Mouse (Mus musculus) right cerebral cortex, postnatal 4 days (tissue): ENCODE results near the gene B3gat2.

ENCODE experiments used
- DNase-seq: peaks from one replicate; pipeline ENCODE4 v3.0.0-alpha.2; 2022

Gene B3gat2

GRCm38 (mm10) chr1:23836630-23837029 lies 75.1 kb downstream of the B3gat2 start:
- no peak for DNase-seq

DNA sequence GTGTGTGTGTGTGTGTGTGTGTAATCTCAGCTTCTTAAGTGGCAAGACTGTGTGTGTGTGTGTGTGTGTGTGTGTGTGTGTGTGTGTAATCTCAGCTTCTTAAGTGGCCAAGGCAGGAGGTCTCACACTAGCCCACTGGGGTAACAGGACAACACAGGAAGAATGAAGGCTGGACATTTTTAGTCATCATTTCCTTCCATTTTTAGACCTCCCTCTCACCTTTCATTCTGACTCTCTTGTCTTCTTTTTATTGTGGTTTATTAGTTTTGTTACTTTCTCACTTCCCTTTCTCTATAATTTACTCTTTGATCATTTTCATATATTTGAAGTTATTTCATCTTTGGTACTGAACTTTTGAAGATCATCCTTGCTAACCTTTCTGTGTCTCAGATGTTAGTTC lies 79.4 kb downstream of the B3gat2 start:
- DNase-seq = no peak

GRCm38 (mm10) chr1:23842629-23843028 lies 81.1 kb downstream of the B3gat2 start:
- no peak for DNase-seq

DNA sequence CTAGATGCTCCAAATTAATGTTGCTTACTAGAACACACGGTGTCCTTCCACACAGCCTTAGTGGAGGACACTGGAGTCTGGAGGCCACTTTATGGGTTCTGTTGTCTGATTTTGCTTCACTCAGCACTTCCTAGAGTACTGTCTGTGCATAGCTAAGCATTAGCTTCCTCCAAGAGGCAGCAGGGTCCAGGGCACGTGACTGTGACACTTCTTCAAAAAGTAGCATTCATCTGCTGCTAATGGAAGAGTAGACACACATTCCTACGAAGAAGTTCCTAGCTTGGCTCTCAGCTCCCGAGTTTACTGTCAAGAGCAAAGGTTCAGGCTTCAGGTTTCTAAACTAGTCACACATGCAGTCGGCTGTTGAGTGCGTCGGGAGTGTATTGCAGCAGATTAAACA lies 82.2 kb downstream of the B3gat2 start:
- no peak for DNase-seq

GRCm38 (mm10) chr1:23845007-23845406 lies 83.5 kb downstream of the B3gat2 start:
- DNase-seq = no peak

GRCm38 (mm10) chr1:23846044-23846680 lies 84.6 kb downstream of the B3gat2 start:
- peak; percentile 47 for DNase-seq

DNA sequence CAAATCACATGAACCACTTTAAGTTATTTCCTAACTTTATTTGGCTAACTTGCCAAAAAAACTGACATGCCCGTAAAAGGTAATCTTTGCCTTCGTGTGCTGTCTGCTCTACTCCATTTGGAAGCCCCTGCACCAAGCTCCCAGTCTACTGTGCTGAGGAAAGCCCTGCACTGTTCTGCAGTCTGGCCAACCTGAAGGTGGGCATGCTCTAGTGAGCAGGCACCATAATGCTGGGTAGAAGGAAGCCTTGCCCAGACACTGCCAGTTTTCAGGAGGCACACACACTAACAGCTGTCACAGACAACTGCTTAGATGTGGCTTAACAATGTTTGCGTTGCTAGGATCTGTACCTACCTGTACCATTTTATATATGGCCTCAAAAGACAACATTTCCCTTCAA lies 94.1 kb downstream of the B3gat2 start:
- DNase-seq = no peak

DNA sequence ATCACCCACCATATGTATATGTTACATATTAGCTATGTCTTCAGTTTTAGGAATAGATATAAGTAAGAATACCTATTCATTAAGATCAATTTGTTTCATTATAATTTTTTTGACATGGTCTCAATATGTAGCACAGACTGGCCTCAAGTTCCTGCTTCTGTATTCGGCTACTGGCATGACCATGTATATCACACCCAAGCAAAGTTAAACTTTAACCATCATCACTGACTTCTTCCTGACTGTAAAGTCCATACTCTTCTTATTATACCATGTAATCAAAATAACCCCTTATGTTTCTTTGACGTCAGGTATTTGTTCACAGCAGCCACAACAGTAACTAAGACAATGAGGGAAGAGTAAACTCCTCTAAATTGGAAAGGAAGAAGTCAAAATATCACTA lies 99.4 kb downstream of the B3gat2 start:
- DNase-seq = no peak

GRCm38 (mm10) chr1:23865566-23865965 lies 104.0 kb downstream of the B3gat2 start:
- DNase-seq = no peak

- no peak for DNase-seq
These were observed 105.9 kb downstream of the B3gat2 start for GRCm38 (mm10) chr1:23867350-23867862.

DNA sequence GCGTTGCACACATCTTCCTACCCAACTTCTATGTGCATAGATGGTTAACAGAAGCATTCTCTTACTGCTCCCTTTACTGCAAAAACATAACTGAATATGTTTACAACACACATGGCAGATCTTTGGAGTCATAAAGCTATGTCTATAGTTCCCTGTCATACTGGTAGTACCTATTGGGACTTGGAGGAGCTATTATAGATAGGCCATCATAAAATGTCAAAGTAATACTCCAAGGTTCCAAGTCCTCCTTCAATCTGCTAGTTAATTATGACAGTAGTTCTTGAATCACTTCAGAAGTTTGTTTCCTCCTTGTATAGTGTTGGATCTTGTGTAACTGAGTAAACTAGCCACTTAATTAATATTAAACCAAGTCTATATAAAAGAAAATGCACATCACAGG lies 110.6 kb downstream of the B3gat2 start:
- no peak for DNase-seq

DNA sequence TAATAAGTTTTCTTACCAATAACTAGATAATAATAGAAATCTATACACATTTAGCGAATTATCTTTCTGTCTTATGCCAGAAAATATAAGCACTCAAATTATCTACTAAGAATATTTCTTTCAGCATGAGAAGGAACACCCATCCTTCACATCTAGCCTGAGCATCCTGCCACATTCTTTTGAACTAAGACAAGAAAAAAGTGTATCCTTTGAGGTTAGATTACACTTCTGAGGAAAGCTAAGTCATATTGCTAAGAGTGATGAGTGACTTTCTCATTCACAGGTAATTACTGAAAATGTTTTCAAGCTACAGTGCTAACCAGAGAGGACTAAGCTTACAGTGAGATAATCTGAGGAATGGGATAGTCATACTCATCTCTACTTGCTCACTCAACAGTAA lies 121.1 kb downstream of the B3gat2 start:
- no peak for DNase-seq

DNA sequence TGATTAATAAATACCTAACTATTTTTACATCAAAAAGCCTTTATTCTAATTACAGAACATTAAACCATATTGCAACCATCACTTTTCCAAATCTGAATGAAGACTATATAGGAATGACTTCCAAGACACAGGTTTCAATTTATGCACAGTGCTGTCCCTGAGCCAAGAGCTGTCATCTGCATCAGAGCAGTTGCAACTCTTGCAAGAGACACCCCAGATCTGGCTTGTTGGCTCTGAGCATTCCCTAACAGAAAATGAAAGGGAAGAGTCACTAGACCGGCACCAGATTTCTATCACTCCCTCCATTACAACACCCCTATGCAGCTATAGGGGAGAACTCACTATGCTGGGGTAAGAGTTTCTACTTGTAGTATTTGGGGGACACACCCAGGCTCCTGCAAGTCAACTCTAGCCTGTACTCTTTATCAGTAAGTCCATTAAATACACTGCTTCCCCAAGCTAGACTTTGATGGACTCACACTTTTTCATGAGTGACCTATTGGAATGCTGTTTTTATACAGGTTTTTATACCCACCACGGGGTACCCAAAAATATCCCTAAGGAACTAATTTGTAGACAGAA lies 122.6 kb downstream of the B3gat2 start:
- no peak for DNase-seq

- no peak for DNase-seq
These were observed 123.4 kb downstream of the B3gat2 start for GRCm38 (mm10) chr1:23884914-23885313.

GRCm38 (mm10) chr1:23892072-23892471 lies 130.5 kb downstream of the B3gat2 start:
- DNase-seq = no peak
